Mouse (Mus musculus): ENCODE measurements around the gene Mif4gd. TPM values are rescaled to one million over a fixed set of nuclear protein-coding genes. Genes with fewer than 3 reads are reported as not detected.

Mif4gd gene
- polyA plus RNA-seq, 1 experiment from 2014 or later, result 57.3 TPM

GRCm38 (mm10) chr11:115635484-115635883 is 22.7 kb upstream of the Mif4gd start:
- Histone ChIP-seq H3K4me2 (ENCODE audit: low read length) (no peak overlapping the region), H3K4me1 (replicated peaks; ENCODE audit: insufficient read depth, low read length) (no peaks in the 10 kb centered on the region), H3K9me3 (replicated peaks; ENCODE audit: low read length) (no peaks in the 10 kb centered on the region), H3K36me3 (ENCODE audit: insufficient read depth, low read length) (no peaks in the 10 kb centered on the region), H3K27me3 (ENCODE audit: insufficient read depth, low read length) (no peaks in the 10 kb centered on the region), H3K27ac (no peak overlapping the region), H3K4me3 (replicated peaks; ENCODE audit: low read depth, low read length) (no peak overlapping the region), H3K9ac (ENCODE audit: low read depth, low read length) (no peak overlapping the region)
- DNase-seq (ENCODE audit: low spot score), result no peak
- no peak for TF ChIP-seq CTCF (IDR thresholded peaks at IDR 0.05; ENCODE audit: low read depth)
- ATAC-seq (replicated peaks; ENCODE audit: low FRiP score, low read depth), result no peak
- WGBS, result 71% methylated on average over 8 of the region's 8 CpGs

- Histone ChIP-seq H3K9me3 (replicated peaks; ENCODE audit: low read length) (no peaks in the 10 kb centered on the region), H3K27ac (no peak overlapping the region), H3K27me3 (ENCODE audit: insufficient read depth, low read length) (no peaks in the 10 kb centered on the region), H3K4me3 (replicated peaks; ENCODE audit: low read depth, low read length) (no peak overlapping the region), H3K36me3 (ENCODE audit: insufficient read depth, low read length) (no peaks in the 10 kb centered on the region), H3K4me1 (replicated peaks; ENCODE audit: insufficient read depth, low read length) (no peaks in the 10 kb centered on the region), H3K9ac (ENCODE audit: low read depth, low read length) (no peak overlapping the region), H3K4me2 (ENCODE audit: low read length) (no peak overlapping the region)
- no peak for ATAC-seq (replicated peaks; ENCODE audit: low FRiP score, low read depth)
- no peak for DNase-seq (ENCODE audit: low spot score)
- no peak for TF ChIP-seq CTCF (IDR thresholded peaks at IDR 0.05; ENCODE audit: low read depth)
- WGBS, result 86% methylated on average over 8 of the region's 8 CpGs
Measured at GRCm38 (mm10) chr11:115635041-115635440, 22.3 kb upstream of the Mif4gd start.

GRCm38 (mm10) chr11:115634109-115634508 is 21.3 kb upstream of the Mif4gd start:
- 64% methylated on average over 4 of the region's 4 CpGs for WGBS
- no peaks in the 10 kb centered on the region for H3K27me3 ChIP-seq (ENCODE audit: insufficient read depth, low read length)
- TF ChIP-seq CTCF (IDR thresholded peaks at IDR 0.05; ENCODE audit: low read depth), result no peak
- H3K27ac ChIP-seq, result no peak overlapping the region
- no peak overlapping the region for H3K9ac ChIP-seq (ENCODE audit: low read depth, low read length)
- H3K36me3 ChIP-seq (ENCODE audit: insufficient read depth, low read length), result no peaks in the 10 kb centered on the region
- no peak overlapping the region for H3K4me3 ChIP-seq (replicated peaks; ENCODE audit: low read depth, low read length)
- no peaks in the 10 kb centered on the region for H3K4me1 ChIP-seq (replicated peaks; ENCODE audit: insufficient read depth, low read length)
- ATAC-seq (replicated peaks; ENCODE audit: low FRiP score, low read depth), result no peak
- H3K4me2 ChIP-seq (ENCODE audit: low read length), result no peak overlapping the region
- no peaks in the 10 kb centered on the region for H3K9me3 ChIP-seq (replicated peaks; ENCODE audit: low read length)
- peak; percentile 68 for DNase-seq (ENCODE audit: low spot score)

GRCm38 (mm10) chr11:115632862-115633261 is 20.1 kb upstream of the Mif4gd start:
- Histone ChIP-seq H3K4me2 (ENCODE audit: low read length) (no peak overlapping the region), H3K27me3 (ENCODE audit: insufficient read depth, low read length) (no peaks in the 10 kb centered on the region), H3K36me3 (ENCODE audit: insufficient read depth, low read length) (no peaks in the 10 kb centered on the region), H3K9me3 (replicated peaks; ENCODE audit: low read length) (no peaks in the 10 kb centered on the region), H3K4me1 (replicated peaks; ENCODE audit: insufficient read depth, low read length) (no peaks in the 10 kb centered on the region), H3K4me3 (replicated peaks; ENCODE audit: low read depth, low read length) (no peak overlapping the region), H3K27ac (no peak overlapping the region), H3K9ac (ENCODE audit: low read depth, low read length) (no peak overlapping the region)
- no peak for TF ChIP-seq CTCF (IDR thresholded peaks at IDR 0.05; ENCODE audit: low read depth)
- ATAC-seq (replicated peaks; ENCODE audit: low FRiP score, low read depth), result no peak
- no peak for DNase-seq (ENCODE audit: low spot score)
- WGBS, result 87% methylated on average over 10 of the region's 10 CpGs

- DNase-seq (ENCODE audit: low spot score), result no peak
- H3K36me3 ChIP-seq (ENCODE audit: insufficient read depth, low read length), result no peaks in the 10 kb centered on the region
- no peak for ATAC-seq (replicated peaks; ENCODE audit: low FRiP score, low read depth)
- H3K4me2 ChIP-seq (ENCODE audit: low read length), result no peak overlapping the region
- TF ChIP-seq CTCF (IDR thresholded peaks at IDR 0.05; ENCODE audit: low read depth), result no peak
- H3K4me3 ChIP-seq (replicated peaks; ENCODE audit: low read depth, low read length), result no peak overlapping the region
- no peaks in the 10 kb centered on the region for H3K27me3 ChIP-seq (ENCODE audit: insufficient read depth, low read length)
- WGBS, result 79% methylated on average over 7 of the region's 7 CpGs
- H3K9ac ChIP-seq (ENCODE audit: low read depth, low read length), result no peak overlapping the region
- no peak overlapping the region for H3K27ac ChIP-seq
- no peaks in the 10 kb centered on the region for H3K4me1 ChIP-seq (replicated peaks; ENCODE audit: insufficient read depth, low read length)
- H3K9me3 ChIP-seq (replicated peaks; ENCODE audit: low read length), result no peaks in the 10 kb centered on the region
Measured at GRCm38 (mm10) chr11:115632247-115632646, 19.5 kb upstream of the Mif4gd start.

GRCm38 (mm10) chr11:115631505-115631890 is 18.7 kb upstream of the Mif4gd start:
- no peaks in the 10 kb centered on the region for H3K36me3 ChIP-seq (ENCODE audit: insufficient read depth, low read length)
- no peak overlapping the region for H3K9ac ChIP-seq (ENCODE audit: low read depth, low read length)
- no peak overlapping the region for H3K4me3 ChIP-seq (replicated peaks; ENCODE audit: low read depth, low read length)
- no peak for ATAC-seq (replicated peaks; ENCODE audit: low FRiP score, low read depth)
- no peaks in the 10 kb centered on the region for H3K27me3 ChIP-seq (ENCODE audit: insufficient read depth, low read length)
- peak; percentile 58 for DNase-seq (ENCODE audit: low spot score)
- H3K4me2 ChIP-seq (ENCODE audit: low read length), result no peak overlapping the region
- H3K4me1 ChIP-seq (replicated peaks; ENCODE audit: insufficient read depth, low read length), result no peaks in the 10 kb centered on the region
- 24% methylated on average over 3 of the region's 3 CpGs for WGBS
- peak; percentile 70 for TF ChIP-seq CTCF (IDR thresholded peaks at IDR 0.05; ENCODE audit: low read depth)
- no peaks in the 10 kb centered on the region for H3K9me3 ChIP-seq (replicated peaks; ENCODE audit: low read length)
- H3K27ac ChIP-seq, result no peak overlapping the region
